Mouse (Mus musculus) urinary bladder, postnatal 36 days (tissue): ENCODE measurements around the gene Gm21680.
"Not testable (repeated sequence)": the region's sequence is repeated elsewhere in the genome, so short reads cannot be mapped to it uniquely, and the experiment has no call there.

ENCODE experiments used
- DNase-seq, 2 experiments: peaks; one replicate each; pipeline ENCODE4 v3.0.0; 2022; ENCODE audit warnings: low spot score in 2 of 2, mixed read lengths in 1 of 2

Gene Gm21680

GRCm38 (mm10) chr5:25972563-25972962 lies at the start of gene Gm21680:
Gene Gm21680, minus strand, starts transcription at chr5:25972663.
- DNase-seq: not testable (repeated sequence)

GRCm38 (mm10) chr5:26007697-26008096 lies 35.2 kb upstream of the Gm21680 start:
- DNase-seq: not testable (repeated sequence)

- peak in 1 of 2 experiments; percentile 8 for DNase-seq
These were observed 34.7 kb upstream of the Gm21680 start for GRCm38 (mm10) chr5:26006937-26007695.

DNA sequence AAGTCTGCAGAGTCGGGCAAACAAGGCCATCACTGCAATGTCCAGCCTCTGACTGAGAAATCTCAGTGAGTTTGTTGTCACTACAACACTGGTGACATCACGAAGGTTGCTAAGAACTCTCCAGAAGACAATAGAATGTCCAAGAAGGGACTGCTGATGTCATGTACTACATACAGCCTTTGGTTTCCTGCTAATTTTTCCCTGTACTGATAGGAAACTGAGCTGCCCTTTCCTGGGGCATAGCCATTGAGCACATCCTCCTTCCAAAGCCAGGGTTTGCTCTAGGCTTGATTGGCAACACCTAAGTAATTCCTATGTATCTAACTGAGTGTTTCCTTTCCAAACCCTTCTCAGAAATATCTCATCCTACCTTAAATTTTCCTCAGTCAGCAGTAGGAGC lies 32.2 kb upstream of the Gm21680 start, which contains the start of gene Gm1979:
Gene Gm1979 (minus strand): TSS at position 101 of the 400 bp plus-strand sequence.
- not testable (repeated sequence) for DNase-seq

- DNase-seq: not testable (repeated sequence)
These were observed 16.1 kb upstream of the Gm21680 start, which contains the start of gene Gm21698 for GRCm38 (mm10) chr5:25988550-25988949. Gene Gm21698, minus strand, starts transcription at chr5:25988650.

DNA sequence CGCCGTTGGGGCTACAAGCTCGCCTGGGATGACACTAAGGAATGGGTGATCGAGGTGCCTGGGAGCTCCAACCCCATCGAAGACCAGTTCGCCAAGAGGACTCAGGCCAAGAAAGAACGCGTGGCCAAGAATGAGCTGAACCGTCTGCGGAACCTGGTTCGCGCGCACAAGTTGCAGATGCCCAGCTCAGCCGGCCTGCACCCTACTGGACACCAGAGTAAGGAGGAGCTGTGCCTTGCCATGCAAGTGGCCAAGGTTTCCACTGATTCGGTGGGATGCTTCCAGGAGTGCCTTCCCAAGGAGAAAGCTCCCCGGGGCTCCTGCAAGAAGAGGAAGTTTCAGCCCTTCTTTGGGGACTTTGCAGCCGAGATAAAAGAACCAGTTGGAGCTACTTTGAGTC lies 15.4 kb downstream of the Gm21680 start:
- DNase-seq: not testable (repeated sequence)

DNA sequence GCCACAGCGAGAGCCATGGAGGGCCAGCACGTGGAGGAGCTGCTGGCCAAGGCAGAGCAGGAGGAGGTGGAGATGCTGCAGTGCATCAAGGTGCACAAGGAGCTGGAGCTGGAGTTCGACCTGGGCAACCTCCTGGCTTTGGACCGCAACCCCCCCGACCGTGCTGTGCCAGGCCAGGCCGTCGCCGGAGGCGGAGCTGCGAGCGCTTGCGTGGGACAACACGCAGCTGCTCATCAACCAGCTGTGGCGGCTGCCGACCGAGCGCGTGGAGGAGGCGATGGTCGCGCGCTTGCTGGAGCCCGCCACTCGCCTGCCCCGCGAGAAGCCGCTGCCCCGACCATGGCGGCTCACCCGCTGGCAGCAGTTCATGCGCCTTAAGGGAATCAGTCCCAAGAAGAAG lies 15.9 kb downstream of the Gm21680 start:
- DNase-seq: not testable (repeated sequence)

- DNase-seq: not testable (repeated sequence)
These were observed 18.1 kb downstream of the Gm21680 start, which contains the start of gene Gm21671 for GRCm38 (mm10) chr5:25954317-25954716. Gene Gm21671, minus strand, starts transcription at chr5:25954417.

- not testable (repeated sequence) for DNase-seq
These were observed 27.1 kb downstream of the Gm21680 start for GRCm38 (mm10) chr5:25945391-25945790.

DNA sequence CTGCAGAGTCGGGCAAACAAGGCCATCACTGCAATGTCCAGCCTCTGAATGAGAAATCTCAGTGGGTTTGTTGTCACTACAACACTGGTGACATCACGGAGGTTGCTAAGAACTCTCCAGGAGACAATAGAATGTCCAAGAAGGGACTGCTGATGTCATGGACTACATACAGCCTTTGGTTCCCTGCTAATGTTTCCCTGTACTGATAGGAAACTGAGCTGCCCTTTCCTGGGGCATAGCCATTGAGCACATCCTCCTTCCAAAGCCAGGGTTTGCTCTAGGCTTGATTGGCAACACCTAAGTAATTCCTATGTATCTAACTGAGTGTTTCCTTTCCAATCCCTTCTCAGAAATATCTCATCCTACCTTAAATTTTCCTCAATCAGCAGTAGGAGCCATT lies 30.2 kb downstream of the Gm21680 start, which contains the start of gene Gm21663:
Gene Gm21663 (minus strand): TSS at position 101 of the 400 bp plus-strand sequence.
- DNase-seq: not testable (repeated sequence)
